Mouse (Mus musculus) liver, adult 2 months (tissue): ENCODE results near the gene Gm5134. TPM values are rescaled to one million over a fixed set of nuclear protein-coding genes. Genes with fewer than 3 reads are reported as not detected.
A peak's percentile ranks its signal among the peaks of the same experiment; 100 is the strongest.

Source experiments
- DNase-seq: peaks from one replicate; pipeline ENCODE4 v3.0.0-alpha.2; 2011; ENCODE audit warnings: low read depth, low spot score; ENCODE audit errors: extremely low read depth
- H3K27ac ChIP-seq: fragments of 200-500 bp; replicated peaks from 2 replicates; pipeline ENCODE4 v1.5.1; 2012; ENCODE audit warnings: low read depth, mild to moderate bottlenecking, control low read depth, inconsistent platforms, low read length; ENCODE audit not compliant: insufficient read depth
- H3K27me3 ChIP-seq: fragments of 200-500 bp; 2 replicates; pipeline ENCODE4 v1.6.1; 2012; ENCODE audit warnings: mild to moderate bottlenecking, moderate library complexity, low read length, inconsistent platforms; ENCODE audit not compliant: control insufficient read depth, insufficient read depth
- H3K36me3 ChIP-seq: fragments of 200-500 bp; 2 replicates; pipeline ENCODE4 v1.6.1; 2012; ENCODE audit warnings: low read length, inconsistent platforms; ENCODE audit not compliant: control insufficient read depth, insufficient read depth
- H3K4me1 ChIP-seq: fragments of 200-500 bp; 2 replicates; pipeline ENCODE4 v1.6.1; 2011; ENCODE audit warnings: low read length; ENCODE audit not compliant: control insufficient read depth, insufficient read depth
- H3K4me3 ChIP-seq: fragments of 200-500 bp; 2 replicates; pipeline ENCODE4 v1.5.1; 2011; ENCODE audit warnings: low read depth, mild to moderate bottlenecking, control low read depth, low read length, moderate library complexity; ENCODE audit not compliant: insufficient read depth
- H3K79me2 ChIP-seq: fragments of 200-500 bp; 2 replicates; pipeline ENCODE4 v1.6.1; 2012; ENCODE audit warnings: inconsistent platforms, mild to moderate bottlenecking, low read length, moderate library complexity; ENCODE audit not compliant: control insufficient read depth, insufficient read depth
- H3K9ac ChIP-seq: fragments of 200-500 bp; 2 replicates; pipeline ENCODE4 v1.6.1; 2012; ENCODE audit warnings: low read depth, mild to moderate bottlenecking, control low read depth, inconsistent platforms, low read length
- CTCF ChIP-seq: fragments of 200-500 bp; IDR thresholded peaks from 2 replicates; pipeline ENCODE4 v1.5.1; 2011; ENCODE audit warnings: low read depth, low read length, control low read depth
- POLR2A ChIP-seq: fragments of 200-500 bp; IDR thresholded peaks from 2 replicates; pipeline ENCODE4 v1.6.1; 2011; ENCODE audit warnings: low read length, control low read depth; ENCODE audit not compliant: insufficient read depth; ENCODE audit errors: extremely low read depth
- WGBS: fragments of 180-500 bp; shearing (Covaris S2); methylation state at CpG from one replicate; pipeline ENCODE4 v1.1.7; 2018; 5-methylcytosine and 5-hydroxymethylcytosine counted together
- polyA plus RNA-seq: library from polyadenylated mRNA; depleted of rRNA; stranded (reverse); fragments of >200 nt; gene quantifications from 2 replicates; pipeline ENCODE4 v1.2.3, GENCODE M21; 2012
- total RNA-seq: library from RNA; depleted of rRNA; stranded (reverse); fragments of >200 nt; gene quantifications from 2 replicates; pipeline ENCODE4 v1.2.3, GENCODE M21; 2014

Gm5134 gene
- total and polyA plus RNA-seq, 2 experiments: not detected

- 0 out of 2 replicates have a peak, but pooled peaks cover 2% of the 10 kb centered on the region for H3K36me3 ChIP-seq
- no peak for TF ChIP-seq POLR2A
- no peak for TF ChIP-seq CTCF
- no peaks in the 10 kb centered on the region for H3K27me3 ChIP-seq
- H3K79me2 ChIP-seq: peaks cover 21% of the 10 kb centered on the region
- H3K27ac ChIP-seq: no peak overlapping the region
- peaks cover 8% of the 10 kb centered on the region for H3K4me1 ChIP-seq
- no peak overlapping the region for H3K9ac ChIP-seq
- no peak overlapping the region for H3K4me3 ChIP-seq
- DNase-seq: no peak
- WGBS: 89% methylated on average over 5 of the region's 5 CpGs
Measured at GRCm38 (mm10) chr10:75919026-75919425, 35.3 kb upstream of the Gm5134 start.

- 0 out of 2 replicates have a peak, but pooled peaks cover 2% of the 10 kb centered on the region for H3K36me3 ChIP-seq
- H3K79me2 ChIP-seq: peaks cover 17% of the 10 kb centered on the region
- H3K4me1 ChIP-seq: peaks cover 8% of the 10 kb centered on the region
- peak within 1 kb of the TSS; percentile 75 for H3K9ac ChIP-seq
- under 1% methylated on average over 76 of the region's 76 CpGs for WGBS
- H3K27ac ChIP-seq: peak within 1 kb of the TSS; percentile 64
- peak within 1 kb of the TSS; percentile 74 for H3K4me3 ChIP-seq
- no peaks in the 10 kb centered on the region for H3K27me3 ChIP-seq
- peak; percentile 81 for DNase-seq
- TF ChIP-seq CTCF (no peak), POLR2A (0 out of 2 replicates have a peak, but pooled peaks have one; percentile 2)
Measured at GRCm38 (mm10) chr10:75921026-75921725, 33.1 kb upstream of the Gm5134 start, which contains the start of gene Smarcb1. Gene Smarcb1 (minus strand): TSS chr10:75921617.

GRCm38 (mm10) chr10:75921726-75922560, 32.4 kb upstream of the Gm5134 start:
- H3K27me3 ChIP-seq: no peaks in the 10 kb centered on the region
- peak overlapping the region; percentile 74 for H3K4me3 ChIP-seq
- no peak for TF ChIP-seq POLR2A
- TF ChIP-seq CTCF: no peak
- peaks cover 8% of the 10 kb centered on the region for H3K4me1 ChIP-seq
- no peaks in the 10 kb centered on the region for H3K36me3 ChIP-seq
- H3K79me2 ChIP-seq: peaks cover 13% of the 10 kb centered on the region; the same call in 1 of the 2 replicates
- DNase-seq: no peak
- peak overlapping the region; percentile 74 for H3K9ac ChIP-seq
- peak overlapping the region; percentile 61 for H3K27ac ChIP-seq
- WGBS: 5% methylated on average over 22 of the region's 22 CpGs

- H3K27me3 ChIP-seq: no peaks in the 10 kb centered on the region
- no peaks in the 10 kb centered on the region for H3K36me3 ChIP-seq
- 0 out of 2 replicates have a peak, but pooled peaks cover 4% of the 10 kb centered on the region for H3K79me2 ChIP-seq
- DNase-seq: no peak
- H3K27ac ChIP-seq: no peak overlapping the region
- H3K4me1 ChIP-seq: peaks cover 8% of the 10 kb centered on the region
- TF ChIP-seq POLR2A (no peak), CTCF (peak; percentile 41; the same call in 1 of the 2 replicates)
- H3K9ac ChIP-seq: no peak overlapping the region
- no peak overlapping the region for H3K4me3 ChIP-seq
- WGBS: 34% methylated on average over 2 of the region's 2 CpGs
Measured at GRCm38 (mm10) chr10:75924324-75924723, 30.0 kb upstream of the Gm5134 start.

GRCm38 (mm10) chr10:75926396-75926795, 27.9 kb upstream of the Gm5134 start:
- DNase-seq: no peak
- Histone ChIP-seq H3K27ac (no peak overlapping the region), H3K4me3 (no peak overlapping the region), H3K27me3 (no peaks in the 10 kb centered on the region), H3K36me3 (no peaks in the 10 kb centered on the region), H3K9ac (no peak overlapping the region), H3K4me1 (peaks cover 4% of the 10 kb centered on the region), H3K79me2 (0 out of 2 replicates have a peak, but pooled peaks cover 4% of the 10 kb centered on the region)
- TF ChIP-seq POLR2A (no peak), CTCF (no peak)
- 92% methylated on average over 13 of the region's 13 CpGs for WGBS

- H3K79me2 ChIP-seq: no peaks in the 10 kb centered on the region
- no peak for TF ChIP-seq CTCF
- TF ChIP-seq POLR2A: no peak
- H3K4me3 ChIP-seq: no peak overlapping the region
- no peaks in the 10 kb centered on the region for H3K36me3 ChIP-seq
- no peak overlapping the region for H3K27ac ChIP-seq
- H3K9ac ChIP-seq: no peak overlapping the region
- 58% methylated on average over 6 of the region's 6 CpGs for WGBS
- peaks cover 9% of the 10 kb centered on the region for H3K4me1 ChIP-seq
- no peaks in the 10 kb centered on the region for H3K27me3 ChIP-seq
- DNase-seq: no peak
Measured at GRCm38 (mm10) chr10:75930304-75930703, 24.0 kb upstream of the Gm5134 start.
